Mouse (Mus musculus): ENCODE measurements around the gene Slc9a1.

DNA sequence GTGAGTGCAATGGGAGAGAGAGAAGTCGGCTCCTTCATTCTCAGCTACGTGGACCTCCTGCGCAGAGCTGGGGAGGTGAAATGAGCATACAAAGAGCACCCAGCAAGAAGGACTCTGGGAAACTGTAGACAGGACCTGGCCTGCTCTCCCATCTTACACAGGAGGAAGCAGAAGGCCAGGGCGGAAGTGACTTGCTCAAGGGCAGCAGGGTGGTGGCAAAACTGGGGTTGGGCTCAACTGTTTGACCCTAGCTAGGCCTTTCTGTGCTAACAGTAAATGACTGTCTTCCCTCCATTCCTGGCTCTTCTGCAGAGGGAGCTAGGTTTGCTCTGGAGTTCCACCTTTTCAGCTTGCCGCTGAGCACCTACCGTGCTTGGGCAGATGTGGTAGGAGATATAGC is 21.1 kb downstream of the Slc9a1 start:
- no peak for TF ChIP-seq POLR2A (IDR thresholded peaks at IDR 0.05; ENCODE audit: low read depth, low read length)
- no peak for TF ChIP-seq CTCF (conservative IDR thresholded peaks at IDR 0.05; ENCODE audit: insufficient read depth, insufficient read length, low read depth, low read length)
